Mouse (Mus musculus): ENCODE results near the gene Zfp592. TPM values are rescaled to one million over a fixed set of nuclear protein-coding genes. Genes with fewer than 3 reads are reported as not detected.

The Zfp592 gene
- polyA plus RNA-seq, 1 experiment from 2014 or later = 14.1 TPM

DNA sequence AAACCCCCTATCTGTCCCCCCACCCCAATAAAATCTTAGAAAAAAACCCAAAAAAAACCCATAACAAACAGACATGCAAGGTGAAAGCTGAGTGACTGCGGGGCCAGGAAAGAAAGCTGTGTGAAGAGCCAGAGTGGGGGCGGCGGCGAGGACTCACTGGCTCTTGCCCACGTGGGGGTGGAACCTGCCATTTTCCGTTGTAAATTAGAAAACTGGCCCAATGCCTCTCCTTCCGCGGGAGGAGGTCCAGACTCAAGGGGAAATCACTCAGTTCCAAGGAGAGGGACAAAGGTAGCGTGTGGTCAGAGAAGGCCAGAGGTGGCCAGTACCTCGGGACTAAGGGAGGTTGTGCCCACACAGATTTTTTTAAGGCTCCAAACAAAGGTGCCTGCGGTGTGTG, 68.5 kb downstream of the Zfp592 start:
- H3K4me2 ChIP-seq = no peak overlapping the region
- H3K27ac ChIP-seq = no peak overlapping the region
- ATAC-seq (ENCODE audit: borderline replicate concordance, extremely low read depth, low FRiP score, low TSS enrichment) = no peak
- no peaks in the 10 kb centered on the region for H3K9me3 ChIP-seq
- 81% methylated on average over 11 of the region's 11 CpGs for WGBS
- no peaks in the 10 kb centered on the region for H3K27me3 ChIP-seq
- peaks cover 27% of the 10 kb centered on the region for H3K4me1 ChIP-seq
- no peaks in the 10 kb centered on the region for H3K36me3 ChIP-seq
- no peak overlapping the region for H3K4me3 ChIP-seq
- no peak overlapping the region for H3K9ac ChIP-seq

GRCm38 (mm10) chr7:81063332-81063731, 69.9 kb downstream of the Zfp592 start:
- no peak for ATAC-seq (ENCODE audit: borderline replicate concordance, extremely low read depth, low FRiP score, low TSS enrichment)
- 69% methylated on average over 9 of the region's 9 CpGs for WGBS
- H3K4me1 ChIP-seq = peaks cover 14% of the 10 kb centered on the region
- H3K4me3 ChIP-seq = no peak overlapping the region
- H3K27me3 ChIP-seq = no peaks in the 10 kb centered on the region
- H3K9me3 ChIP-seq = no peaks in the 10 kb centered on the region
- H3K4me2 ChIP-seq = no peak overlapping the region
- H3K27ac ChIP-seq = no peak overlapping the region
- no peak overlapping the region for H3K9ac ChIP-seq
- H3K36me3 ChIP-seq = no peaks in the 10 kb centered on the region

- Histone ChIP-seq H3K4me3 (no peak overlapping the region), H3K4me2 (no peak overlapping the region), H3K27ac (no peak overlapping the region), H3K4me1 (0 out of 2 replicates have a peak, but pooled peaks cover under 1% of the 10 kb centered on the region), H3K9me3 (no peaks in the 10 kb centered on the region), H3K9ac (no peak overlapping the region), H3K27me3 (no peaks in the 10 kb centered on the region), H3K36me3 (no peaks in the 10 kb centered on the region)
- no peak for ATAC-seq (ENCODE audit: borderline replicate concordance, extremely low read depth, low FRiP score, low TSS enrichment)
- 25% methylated on average over 6 of the region's 6 CpGs for WGBS
Measured at GRCm38 (mm10) chr7:81066714-81067113, 73.2 kb downstream of the Zfp592 start.

- no peak overlapping the region for H3K4me3 ChIP-seq
- WGBS = 24% methylated on average over 5 of the region's 5 CpGs
Measured at GRCm38 (mm10) chr7:81072463-81072862, 79.0 kb downstream of the Zfp592 start.

DNA sequence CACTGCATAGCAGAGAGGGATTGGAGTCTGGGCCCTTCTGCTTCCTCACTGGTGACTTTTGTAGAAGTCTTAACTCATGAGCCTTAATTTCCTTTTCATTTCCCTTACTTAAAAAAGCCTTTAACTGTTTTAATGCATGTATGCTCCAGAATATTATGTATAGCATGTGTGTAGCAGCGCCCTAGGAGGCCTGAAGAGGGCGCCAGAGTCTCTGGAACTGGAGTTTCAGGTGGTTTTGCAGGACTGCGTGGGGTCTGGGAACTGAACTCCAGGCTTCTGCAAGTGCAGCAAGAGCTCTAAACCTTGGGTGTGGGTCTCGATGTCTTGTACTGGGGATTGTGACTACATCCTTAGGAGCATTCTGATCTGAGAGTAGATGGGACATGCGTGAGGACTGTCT, 79.8 kb downstream of the Zfp592 start:
- Histone ChIP-seq H3K4me2 (no peak overlapping the region), H3K9me3 (no peaks in the 10 kb centered on the region), H3K4me3 (no peak overlapping the region), H3K27ac (peak overlapping the region; percentile 47), H3K9ac (no peak overlapping the region), H3K27me3 (no peaks in the 10 kb centered on the region), H3K4me1 (peaks cover 42% of the 10 kb centered on the region), H3K36me3 (no peaks in the 10 kb centered on the region)
- 84% methylated on average over 5 of the region's 5 CpGs for WGBS
- ATAC-seq (ENCODE audit: borderline replicate concordance, extremely low read depth, low FRiP score, low TSS enrichment) = no peak

More at GRCm38 (mm10) chr7:81072463-81072862, 79.0 kb downstream of the Zfp592 start:
- Histone ChIP-seq H3K27ac (peak overlapping the region; percentile 47), H3K36me3 (no peaks in the 10 kb centered on the region), H3K27me3 (no peaks in the 10 kb centered on the region), H3K4me1 (peaks cover 36% of the 10 kb centered on the region), H3K4me2 (no peak overlapping the region), H3K9me3 (no peaks in the 10 kb centered on the region), H3K9ac (no peak overlapping the region)
- peak; percentile 47; the same call in 1 of the 2 replicates for ATAC-seq (ENCODE audit: borderline replicate concordance, extremely low read depth, low FRiP score, low TSS enrichment)

DNA sequence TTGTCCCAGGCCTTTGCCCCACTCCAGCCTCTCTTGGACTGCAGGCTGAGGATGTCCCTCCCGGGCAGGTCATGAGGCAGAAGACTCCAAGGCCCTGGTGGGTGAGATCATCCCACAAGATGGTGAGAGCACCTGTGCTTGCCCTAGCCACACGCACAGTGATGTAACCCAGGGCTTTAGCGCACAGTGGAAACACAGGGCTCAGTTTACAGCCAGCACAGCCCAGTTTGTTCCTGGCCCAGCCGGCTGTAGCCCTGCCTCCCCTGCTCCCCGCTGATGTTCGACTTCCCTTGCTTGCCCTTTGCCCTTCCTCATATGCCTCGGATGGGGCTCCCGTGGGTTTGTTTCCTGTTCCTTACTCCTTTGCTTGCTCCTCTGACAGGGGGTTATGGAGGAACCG, 81.1 kb downstream of the Zfp592 start:
- H3K27ac ChIP-seq = peak overlapping the region; percentile 72
- H3K27me3 ChIP-seq = no peaks in the 10 kb centered on the region
- WGBS = 30% methylated on average over 9 of the region's 9 CpGs
- peaks cover 42% of the 10 kb centered on the region for H3K4me1 ChIP-seq
- no peak overlapping the region for H3K4me2 ChIP-seq
- H3K36me3 ChIP-seq = no peaks in the 10 kb centered on the region
- H3K9ac ChIP-seq = no peak overlapping the region
- H3K9me3 ChIP-seq = no peaks in the 10 kb centered on the region
- no peak overlapping the region for H3K4me3 ChIP-seq
- peak; percentile 13; the same call in 1 of the 2 replicates for ATAC-seq (ENCODE audit: borderline replicate concordance, extremely low read depth, low FRiP score, low TSS enrichment)

DNA sequence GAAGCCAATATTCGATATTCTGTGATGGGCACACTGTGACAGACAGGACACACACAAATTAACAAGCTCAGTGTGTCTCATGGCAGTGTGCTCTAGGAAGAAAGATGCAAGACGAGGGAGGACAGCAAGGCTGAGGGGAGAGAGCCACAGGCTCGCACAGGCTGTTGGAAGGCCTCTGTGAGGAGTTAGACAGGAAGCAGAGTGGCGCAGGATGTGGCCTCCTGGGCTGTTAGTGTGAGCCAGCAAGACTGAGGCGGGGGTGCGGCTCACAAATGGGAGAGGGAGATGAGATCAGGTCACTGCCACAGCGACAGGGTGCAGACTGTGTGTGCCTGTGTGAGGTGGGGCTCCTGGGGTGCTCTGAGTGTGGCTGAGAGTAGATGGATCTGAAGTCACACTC, 81.8 kb downstream of the Zfp592 start:
- WGBS = 23% methylated on average over 7 of the region's 7 CpGs
- peak; percentile 62; the same call in 1 of the 2 replicates for ATAC-seq (ENCODE audit: borderline replicate concordance, extremely low read depth, low FRiP score, low TSS enrichment)
- no peaks in the 10 kb centered on the region for H3K9me3 ChIP-seq
- H3K4me2 ChIP-seq = no peak overlapping the region
- no peak overlapping the region for H3K4me3 ChIP-seq
- H3K36me3 ChIP-seq = no peaks in the 10 kb centered on the region
- 0 out of 2 replicates have a peak overlapping the region, but pooled peaks have one; percentile 13 for H3K9ac ChIP-seq
- peaks cover 42% of the 10 kb centered on the region for H3K4me1 ChIP-seq
- peak overlapping the region; percentile 72 for H3K27ac ChIP-seq
- no peaks in the 10 kb centered on the region for H3K27me3 ChIP-seq

- ATAC-seq (ENCODE audit: borderline replicate concordance, extremely low read depth, low FRiP score, low TSS enrichment) = no peak
- Histone ChIP-seq H3K36me3 (no peaks in the 10 kb centered on the region), H3K4me1 (peaks cover 46% of the 10 kb centered on the region), H3K4me2 (no peak overlapping the region), H3K27me3 (no peaks in the 10 kb centered on the region), H3K27ac (peak overlapping the region; percentile 72), H3K4me3 (no peak overlapping the region), H3K9me3 (no peaks in the 10 kb centered on the region), H3K9ac (0 out of 2 replicates have a peak overlapping the region, but pooled peaks have one; percentile 13)
- 56% methylated on average over 5 of the region's 5 CpGs for WGBS
Measured at GRCm38 (mm10) chr7:81075732-81076131, 82.3 kb downstream of the Zfp592 start.

DNA sequence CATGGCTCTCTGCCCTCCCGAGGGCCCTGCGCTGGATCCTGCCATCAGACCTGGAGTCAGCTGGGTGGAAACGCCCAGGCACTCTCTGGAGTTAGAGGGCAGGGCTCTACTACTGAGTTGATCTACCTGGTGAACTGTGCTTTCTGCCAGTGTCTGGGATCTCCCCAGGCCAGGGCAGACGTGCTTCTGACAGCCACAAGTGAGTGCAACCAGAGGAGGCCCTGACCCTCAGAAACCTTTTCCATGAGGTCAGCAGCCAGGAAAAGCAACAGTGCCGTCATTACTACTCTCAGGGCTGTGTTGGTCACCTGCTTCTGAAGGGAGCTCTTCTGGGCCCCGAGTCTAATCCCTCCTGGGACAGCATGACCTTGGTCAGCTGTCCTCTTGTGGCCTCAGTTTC, 83.5 kb downstream of the Zfp592 start:
- ATAC-seq (ENCODE audit: borderline replicate concordance, extremely low read depth, low FRiP score, low TSS enrichment) = no peak
- Histone ChIP-seq H3K36me3 (no peaks in the 10 kb centered on the region), H3K9me3 (no peaks in the 10 kb centered on the region), H3K9ac (no peak overlapping the region), H3K4me1 (peaks cover 47% of the 10 kb centered on the region), H3K4me2 (no peak overlapping the region), H3K27ac (no peak overlapping the region), H3K4me3 (no peak overlapping the region), H3K27me3 (no peaks in the 10 kb centered on the region)
- 74% methylated on average over 6 of the region's 6 CpGs for WGBS

DNA sequence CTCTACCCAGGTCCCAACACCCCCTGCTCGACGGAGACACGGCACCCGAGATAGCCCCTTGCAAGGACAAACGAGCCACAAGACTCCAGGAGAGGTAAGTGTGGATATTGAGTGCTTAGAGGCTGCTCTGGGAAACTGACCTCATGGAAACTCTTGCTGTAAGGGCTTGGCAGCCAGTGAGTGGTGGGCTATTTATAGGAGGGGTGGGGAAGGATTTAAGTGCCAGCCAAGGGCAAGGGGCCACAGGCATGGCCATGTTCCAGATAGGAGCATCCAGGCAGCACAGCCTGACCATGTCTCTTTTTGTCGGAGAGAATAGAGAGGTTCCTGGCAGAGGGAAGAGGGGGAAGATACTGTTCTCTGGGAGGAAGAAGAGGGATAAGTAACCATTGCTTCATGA, 85.3 kb downstream of the Zfp592 start:
- H3K9me3 ChIP-seq = no peaks in the 10 kb centered on the region
- H3K4me3 ChIP-seq = no peak overlapping the region
- H3K27me3 ChIP-seq = no peaks in the 10 kb centered on the region
- 72% methylated on average over 6 of the region's 6 CpGs for WGBS
- H3K36me3 ChIP-seq = no peaks in the 10 kb centered on the region
- H3K4me2 ChIP-seq = no peak overlapping the region
- no peak overlapping the region for H3K9ac ChIP-seq
- no peak for ATAC-seq (ENCODE audit: borderline replicate concordance, extremely low read depth, low FRiP score, low TSS enrichment)
- peaks cover 32% of the 10 kb centered on the region for H3K4me1 ChIP-seq
- H3K27ac ChIP-seq = no peak overlapping the region

GRCm38 (mm10) chr7:81093420-81093965, 100.0 kb downstream of the Zfp592 start:
- Histone ChIP-seq H3K27ac (no peak overlapping the region), H3K36me3 (no peaks in the 10 kb centered on the region), H3K9ac (no peak overlapping the region), H3K4me1 (peaks cover 12% of the 10 kb centered on the region; the same call in 1 of the 2 replicates), H3K4me3 (no peak overlapping the region), H3K9me3 (no peaks in the 10 kb centered on the region), H3K27me3 (no peaks in the 10 kb centered on the region), H3K4me2 (no peak overlapping the region)
- ATAC-seq (ENCODE audit: borderline replicate concordance, extremely low read depth, low FRiP score, low TSS enrichment) = no peak
- WGBS = 40% methylated on average over 18 of the region's 18 CpGs

DNA sequence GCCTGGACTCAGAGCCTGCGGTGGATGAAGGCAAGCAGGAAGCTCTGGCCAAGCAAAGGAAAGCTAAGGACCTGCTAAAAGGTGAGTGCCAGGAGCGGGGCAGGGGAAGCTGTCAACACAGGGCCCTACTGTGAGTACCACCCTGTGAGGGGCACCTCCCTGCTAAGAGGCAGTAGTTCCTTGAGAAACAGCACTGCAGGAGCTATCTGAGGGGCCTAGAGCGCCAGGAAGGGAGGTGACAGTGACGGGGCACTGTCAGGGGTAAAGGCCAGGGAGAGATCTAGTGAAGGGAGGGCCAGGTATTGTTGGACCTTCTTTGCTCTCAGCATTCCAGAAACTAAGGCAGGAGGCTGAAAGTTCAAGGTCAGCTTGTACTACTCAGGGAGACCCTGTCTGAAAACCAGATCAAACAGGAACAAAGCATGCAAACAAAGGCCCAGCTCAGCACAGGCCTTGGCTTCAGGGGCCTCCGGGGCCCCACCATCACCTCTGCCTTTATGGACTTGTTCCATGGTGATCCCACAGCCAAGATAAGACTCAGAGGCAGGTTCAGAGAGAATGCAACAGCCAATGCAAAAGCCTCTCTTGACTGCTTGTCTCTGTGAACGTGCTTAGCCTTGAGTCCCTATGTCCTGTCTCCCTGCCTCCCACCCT, 100.8 kb downstream of the Zfp592 start:
- no peaks in the 10 kb centered on the region for H3K9me3 ChIP-seq

More for the DNA sequence above, 100.8 kb downstream of the Zfp592 start:
- WGBS = 69% methylated on average over 6 of the region's 6 CpGs
- no peak for ATAC-seq (ENCODE audit: borderline replicate concordance, extremely low read depth, low FRiP score, low TSS enrichment)
- no peak overlapping the region for H3K4me2 ChIP-seq
- H3K9ac ChIP-seq = no peak overlapping the region
- peaks cover 12% of the 10 kb centered on the region; the same call in 1 of the 2 replicates for H3K4me1 ChIP-seq
- H3K27me3 ChIP-seq = no peaks in the 10 kb centered on the region
- no peak overlapping the region for H3K27ac ChIP-seq
- H3K4me3 ChIP-seq = no peak overlapping the region
- H3K36me3 ChIP-seq = no peaks in the 10 kb centered on the region

All from lung, embryonic 15.5 days (tissue).